Mouse (Mus musculus): ENCODE data around the gene Gclc.

DNA sequence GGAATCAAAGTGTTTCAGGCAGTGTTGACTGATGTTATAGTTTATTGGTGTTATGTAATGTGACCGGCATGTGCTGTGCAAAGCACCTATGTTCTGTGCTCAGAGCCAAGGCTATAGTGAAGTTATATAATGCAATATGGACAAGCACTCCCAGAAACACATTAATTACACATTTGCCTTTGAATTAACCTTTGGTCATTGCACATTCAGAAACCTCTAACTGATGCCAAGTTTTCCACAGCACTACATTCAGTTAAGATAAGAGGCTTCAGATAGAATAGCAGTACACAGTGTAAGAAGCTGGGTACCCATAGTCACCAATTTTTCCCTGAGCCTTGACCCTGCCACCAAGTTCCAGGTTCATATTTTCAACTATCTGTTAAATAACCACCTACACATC is 32.0 kb upstream of the Gclc start:
- TF ChIP-seq POLR2A (IDR thresholded peaks at IDR 0.05; ENCODE audit: borderline replicate concordance, extremely low read depth, insufficient read depth, insufficient read length, poor library complexity, severe bottlenecking) (no peak), CTCF (IDR thresholded peaks at IDR 0.05; ENCODE audit: borderline replicate concordance, extremely low read depth, insufficient read depth, insufficient read length) (no peak)

Data from brain, embryonic 14.5 days (tissue).